Mouse (Mus musculus) v-Abl transformed pro-B cells (cell line): ENCODE measurements around the gene Rplp0.
"Not testable (repeated sequence)": the region's sequence is repeated elsewhere in the genome, so short reads cannot be mapped to it uniquely, and the experiment has no call there.

Source experiments
- in situ Hi-C, 2 experiments: fragments of 400-800 bp; cut with MboI; formaldehyde crosslinking; loops; one replicate each; pipeline ENCODE4 v1.15.1; 2025; ENCODE audit not compliant: unreplicated experiment in 2 of 2

Gene Rplp0

DNA sequence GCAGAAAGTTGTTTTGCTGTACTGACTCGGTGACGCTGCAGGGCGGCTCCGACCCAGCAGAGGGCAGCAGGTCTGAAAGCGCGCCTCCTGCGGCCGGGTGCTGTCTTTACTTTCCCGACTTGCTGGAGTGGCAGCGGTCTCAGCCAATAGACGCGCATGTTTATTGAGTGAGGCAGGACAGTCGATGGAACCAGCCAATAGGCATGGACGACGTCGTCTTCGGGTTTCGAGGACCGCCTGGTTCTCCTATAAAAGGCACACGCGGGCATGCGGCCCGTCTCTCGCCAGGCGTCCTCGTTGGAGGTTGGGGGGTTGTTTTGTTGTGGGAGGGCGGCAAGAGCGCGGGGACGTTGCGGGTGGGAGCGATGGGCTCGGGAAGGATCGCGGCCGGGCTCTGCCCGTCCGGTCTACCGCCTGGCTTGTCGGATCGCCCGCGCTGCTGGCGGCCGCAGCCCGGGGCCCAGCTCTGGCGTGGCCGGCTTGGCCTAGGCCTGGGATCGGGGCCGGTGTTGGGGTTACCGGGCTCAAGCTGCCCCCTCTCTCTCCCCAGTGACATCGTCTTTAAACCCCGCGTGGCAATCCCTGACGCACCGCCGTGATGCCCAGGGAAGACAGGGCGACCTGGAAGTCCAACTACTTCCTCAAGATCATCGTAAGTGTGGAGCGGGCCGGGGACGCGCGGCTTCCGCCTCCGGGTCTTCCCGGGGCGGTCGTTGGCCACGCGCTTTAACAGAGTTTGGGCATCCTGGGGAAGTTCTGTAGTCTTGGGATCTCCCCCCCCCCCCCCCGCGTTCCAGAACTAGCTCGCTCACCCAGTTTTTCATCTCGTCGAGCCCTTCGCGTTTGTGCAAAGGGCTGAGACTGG, at the start of gene Rplp0:
Gene Rplp0, plus strand, starts transcription at position 231 of the 865 bp plus-strand sequence.
- in situ Hi-C loops = no loop called here

DNA sequence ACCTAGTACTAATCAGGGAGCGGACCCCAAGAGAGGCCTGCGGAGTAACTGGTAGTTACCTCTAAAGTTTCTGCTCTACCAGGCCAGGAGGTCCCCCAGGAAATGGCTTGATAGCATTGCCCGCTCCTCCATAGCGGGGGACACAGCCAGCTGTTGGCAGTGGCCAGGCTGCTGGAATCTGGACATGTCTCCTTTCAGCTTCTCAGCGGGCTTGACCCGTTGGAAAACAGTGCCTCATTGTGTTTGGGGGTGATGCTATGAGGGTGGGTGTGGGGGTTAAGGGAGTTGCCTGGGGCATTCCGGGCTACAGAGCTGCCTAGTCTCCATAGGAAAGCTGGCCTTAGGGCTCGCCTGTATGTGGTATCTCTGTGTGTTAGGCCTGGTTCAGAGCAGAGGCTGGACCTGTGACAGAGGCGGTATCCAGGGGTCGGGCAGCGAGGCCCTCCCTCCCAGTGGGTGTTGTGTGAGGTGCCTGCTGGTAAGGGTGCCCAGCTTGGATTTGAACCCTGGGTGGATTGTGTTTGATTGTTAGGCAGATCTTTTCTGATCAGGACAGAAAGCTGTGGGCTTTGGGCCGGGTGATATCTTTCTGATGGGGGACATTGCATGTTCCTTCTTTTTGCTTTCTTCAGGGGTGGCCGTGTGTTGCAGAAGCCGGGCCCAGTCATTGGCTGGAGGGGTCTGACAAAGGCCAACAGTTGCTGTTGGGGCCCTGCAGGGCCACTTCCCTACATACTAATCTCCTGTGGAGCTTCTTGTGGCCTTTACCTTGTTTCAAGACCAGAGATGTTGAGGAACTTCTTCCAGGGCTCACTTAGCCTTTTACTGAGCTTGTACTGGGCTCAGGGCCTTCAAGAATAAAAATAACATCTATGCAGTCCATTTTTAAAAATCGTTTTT, 49.2 kb upstream of the Rplp0 start:
- in situ Hi-C loops = no loop called here

DNA sequence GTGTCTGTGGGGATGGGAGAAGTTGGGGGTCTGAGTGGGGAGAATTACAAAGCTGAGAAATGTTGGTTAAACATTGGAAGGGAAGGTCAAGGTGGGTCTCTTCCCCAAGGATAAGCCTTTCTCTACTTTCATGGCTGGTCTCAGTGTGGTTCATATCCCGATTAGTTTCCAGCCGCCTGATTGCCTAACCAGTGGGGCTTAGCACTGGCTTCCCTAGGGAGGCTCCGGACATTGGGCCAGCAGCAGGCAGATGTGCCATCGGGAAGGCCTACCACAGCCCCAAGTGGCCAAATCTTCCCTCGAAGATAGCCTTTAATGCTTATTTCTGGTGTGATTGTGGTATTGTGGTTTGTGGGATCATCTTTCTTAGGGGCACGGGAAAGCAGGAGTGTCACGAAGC, 46.9 kb upstream of the Rplp0 start:
- in situ Hi-C loops = no loop called here

DNA sequence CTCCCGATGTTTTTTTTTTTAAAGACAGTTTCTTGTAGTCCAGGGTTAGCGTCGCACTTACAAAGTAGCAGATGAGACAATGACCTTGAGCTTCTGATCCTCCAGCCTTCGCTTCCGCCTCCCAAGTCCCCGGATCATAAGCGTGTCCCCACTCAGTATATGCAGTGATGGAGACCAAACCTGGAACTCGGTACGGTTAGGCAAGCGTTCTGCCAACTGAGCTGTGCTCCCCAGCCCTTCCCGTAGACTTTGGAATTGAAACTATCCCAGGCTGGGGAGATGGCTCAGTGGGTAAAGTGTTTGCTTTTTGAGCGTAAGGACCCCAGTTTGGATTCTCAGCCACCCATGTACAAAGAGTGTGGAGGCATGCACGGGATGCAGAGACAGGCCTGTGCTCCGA, 46.0 kb upstream of the Rplp0 start:
- in situ Hi-C loops = no loop called here

DNA sequence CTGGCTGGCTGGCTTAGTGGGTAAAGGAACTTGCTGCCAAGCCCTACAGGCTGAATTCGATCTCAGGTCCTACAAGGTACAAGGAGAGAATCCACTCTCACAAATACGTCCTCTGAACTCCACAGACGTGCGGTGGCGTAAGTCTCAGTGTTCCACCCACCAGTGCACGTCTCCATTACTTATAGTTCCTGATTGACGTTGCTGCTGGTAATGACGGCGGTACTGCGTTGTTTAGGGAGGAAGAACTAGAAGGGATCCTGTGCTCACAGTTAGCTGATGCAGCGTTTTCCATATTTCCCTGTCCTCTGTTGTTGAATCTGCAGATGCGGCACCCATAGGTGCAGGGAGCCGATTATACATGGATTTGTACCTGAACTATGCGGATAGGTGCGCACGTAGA, 45.5 kb upstream of the Rplp0 start:
- in situ Hi-C loops = no loop called here

DNA sequence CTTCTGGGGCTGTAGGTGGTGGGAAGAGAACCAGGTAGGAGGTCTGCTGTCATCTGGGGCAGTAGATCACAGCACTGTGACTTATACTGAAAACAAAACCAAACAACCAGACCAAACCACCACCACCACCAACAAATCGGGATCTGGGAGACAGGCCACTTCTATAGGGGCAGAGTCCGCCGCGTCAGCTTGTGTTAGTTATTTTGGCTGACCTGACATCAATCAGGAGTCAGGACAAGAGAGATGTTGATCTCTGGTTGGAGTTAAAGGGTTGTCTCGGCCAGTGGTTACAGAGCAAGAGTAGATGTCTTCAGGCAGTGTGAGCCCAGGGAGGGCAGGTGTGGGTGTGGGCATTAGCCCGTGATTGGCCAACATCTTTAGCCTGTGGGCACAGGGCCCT, 44.9 kb upstream of the Rplp0 start:
- in situ Hi-C loops = no loop called here

DNA sequence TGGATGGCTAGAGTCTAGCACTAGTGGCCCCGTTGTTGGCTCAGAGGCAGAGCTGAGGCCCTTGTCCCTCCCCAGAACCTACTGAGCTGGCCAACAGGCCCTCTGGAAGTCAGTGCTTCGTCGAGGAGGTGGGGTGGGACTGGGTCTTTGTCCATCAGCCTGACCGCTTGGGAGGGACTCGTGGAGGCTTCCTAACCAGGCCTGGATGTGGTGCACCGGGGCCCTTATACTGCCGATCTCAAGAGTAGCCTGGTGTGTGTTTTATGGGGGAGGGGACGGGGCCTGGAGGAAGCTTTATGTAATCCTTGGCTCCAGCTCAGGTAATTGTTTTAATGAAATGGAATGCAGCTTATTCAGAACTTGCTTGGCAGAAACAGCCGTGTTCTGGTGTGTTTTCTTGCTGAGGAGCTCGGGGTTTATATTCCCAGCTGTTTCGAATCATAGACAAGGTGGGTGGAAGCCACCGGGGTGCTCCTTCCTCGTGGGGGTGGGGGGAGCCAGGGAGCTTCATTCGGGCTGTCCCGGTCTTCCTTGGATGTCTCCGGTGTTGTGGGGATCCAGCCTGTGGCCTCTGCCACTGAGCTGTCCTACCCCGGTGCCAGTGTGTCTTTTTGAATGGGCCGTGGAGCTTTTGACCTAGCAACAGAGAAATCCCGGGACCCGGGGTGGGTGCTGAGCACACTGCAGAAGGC, 44.2 kb upstream of the Rplp0 start:
- in situ Hi-C loops = no loop called here

DNA sequence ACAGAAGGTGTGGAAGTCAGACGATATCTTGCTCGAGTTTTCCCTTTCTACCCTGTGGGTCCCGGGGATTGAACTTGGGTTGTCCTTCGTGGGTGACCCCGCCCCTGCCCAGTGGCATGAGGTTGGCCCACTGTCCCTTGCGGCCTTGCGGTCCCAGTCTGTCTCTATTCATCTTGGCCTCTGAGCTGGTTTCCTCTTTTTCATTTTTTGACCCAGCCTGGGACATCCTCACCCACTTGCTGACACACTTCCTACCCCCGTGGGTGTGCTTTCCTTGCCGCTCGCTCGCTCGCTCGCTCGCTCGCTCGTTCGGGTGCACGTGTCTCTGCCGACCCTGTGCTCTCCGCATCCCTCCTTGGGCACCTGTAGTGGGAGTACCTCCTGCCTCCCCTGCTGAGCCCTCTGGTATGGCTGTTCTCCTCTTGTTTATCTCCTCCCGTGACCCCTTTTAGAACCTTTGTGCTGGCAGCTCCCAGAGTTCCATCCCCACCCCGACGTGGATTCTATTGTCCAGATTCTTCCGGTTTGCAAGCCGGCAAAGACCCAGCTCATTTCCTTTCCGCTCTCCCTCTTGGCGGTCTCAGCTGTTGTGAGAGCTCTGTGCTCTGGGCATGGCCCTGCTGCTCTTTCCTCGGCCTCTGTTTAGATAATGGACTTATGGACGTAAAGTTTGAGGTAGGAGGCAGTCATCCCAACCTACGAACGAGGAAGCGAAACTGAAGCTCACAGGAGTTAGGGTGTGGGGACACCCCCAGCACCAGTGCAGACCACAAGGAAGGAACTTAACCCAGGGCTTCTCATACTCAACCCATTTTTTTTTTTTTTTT, 43.0 kb upstream of the Rplp0 start:
- in situ Hi-C loops = no loop called here

DNA sequence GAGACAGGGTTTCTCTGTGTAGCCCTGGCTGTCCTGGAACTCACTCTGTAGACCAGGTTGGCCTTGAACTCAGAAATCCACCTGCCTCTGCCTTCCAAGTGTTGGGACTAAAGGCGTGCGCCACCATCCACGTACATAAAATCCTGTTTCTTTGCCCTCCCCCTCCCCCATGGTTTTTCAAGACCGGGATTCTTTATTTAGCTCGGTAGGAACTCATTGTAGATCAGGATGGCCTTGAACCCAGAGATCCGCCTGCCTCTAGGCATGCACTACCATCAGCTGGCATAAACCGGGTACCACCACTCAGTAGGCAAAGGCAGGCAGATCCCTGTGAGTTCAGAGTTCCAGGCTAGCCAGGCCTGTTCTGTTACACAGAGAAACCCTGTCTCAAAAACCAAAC, 42.4 kb upstream of the Rplp0 start:
- in situ Hi-C loops = no loop called here

DNA sequence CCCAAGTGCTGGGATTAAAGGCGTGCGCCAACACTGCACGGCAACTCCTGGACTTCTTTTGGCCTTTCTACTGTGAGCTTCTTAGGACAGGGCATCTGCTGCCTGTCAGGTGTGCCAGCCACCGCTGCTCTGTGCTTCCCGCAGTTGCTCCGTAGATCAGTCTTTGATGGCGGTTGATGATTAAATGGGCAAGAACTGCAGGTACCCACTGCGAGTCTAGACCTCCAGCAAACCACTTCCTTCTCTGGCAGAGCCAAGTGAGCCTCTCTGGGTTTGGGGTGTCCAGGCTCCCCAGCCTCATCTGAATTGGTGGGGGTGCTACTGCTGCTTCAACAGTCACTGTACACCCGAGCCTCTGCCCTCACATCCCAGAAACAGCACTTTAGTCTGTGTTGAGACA, 41.8 kb upstream of the Rplp0 start:
- in situ Hi-C loops = no loop called here

DNA sequence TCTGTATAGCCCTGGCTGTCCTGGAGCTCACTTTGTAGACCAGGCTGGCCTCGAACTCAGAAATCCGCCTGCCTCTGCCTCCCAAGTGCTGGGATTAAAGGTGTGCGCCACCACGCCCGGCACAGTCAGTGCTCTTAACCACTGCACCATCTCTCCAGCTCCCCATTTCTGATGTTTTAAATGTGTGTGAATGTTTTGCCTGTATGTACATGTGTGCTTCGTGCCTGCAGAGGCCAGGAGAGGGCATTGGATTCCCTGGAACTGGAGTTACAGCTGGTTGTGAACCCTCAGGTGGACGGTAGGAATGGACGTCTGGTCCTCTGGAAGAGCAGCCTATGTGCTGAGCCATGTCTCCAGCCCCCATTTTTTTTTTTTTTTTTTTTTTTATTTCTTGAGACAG, 41.1 kb upstream of the Rplp0 start:
- in situ Hi-C loops = not testable (repeated sequence)

DNA sequence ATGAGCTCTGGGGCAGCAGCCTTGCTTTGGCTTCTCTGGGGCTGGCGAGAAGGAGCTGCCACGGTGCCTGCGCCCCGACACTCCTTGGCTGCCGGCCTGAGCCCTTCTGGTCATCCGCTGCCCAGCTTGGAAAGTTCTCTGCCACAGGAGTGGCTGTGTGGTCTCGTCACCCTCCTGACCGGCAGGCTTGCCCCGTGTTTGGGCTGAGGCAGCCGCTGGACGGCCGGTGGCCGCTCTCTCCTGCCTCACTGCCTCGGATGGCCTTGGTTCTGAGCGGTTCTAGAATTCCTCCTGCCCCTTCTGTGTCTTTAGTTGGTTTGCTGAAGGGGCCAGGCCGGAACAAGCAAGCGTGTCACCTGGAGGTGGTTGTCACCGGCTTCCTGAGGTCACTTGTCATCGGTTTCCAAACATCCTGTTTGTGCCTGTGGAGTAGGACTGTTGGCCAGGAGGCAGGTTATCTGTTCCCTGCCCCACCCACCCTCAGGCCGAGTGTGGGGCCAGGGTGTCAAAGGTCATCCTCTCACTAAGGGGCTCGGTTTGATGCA, 38.9 kb upstream of the Rplp0 start:
- in situ Hi-C loops = no loop called here

DNA sequence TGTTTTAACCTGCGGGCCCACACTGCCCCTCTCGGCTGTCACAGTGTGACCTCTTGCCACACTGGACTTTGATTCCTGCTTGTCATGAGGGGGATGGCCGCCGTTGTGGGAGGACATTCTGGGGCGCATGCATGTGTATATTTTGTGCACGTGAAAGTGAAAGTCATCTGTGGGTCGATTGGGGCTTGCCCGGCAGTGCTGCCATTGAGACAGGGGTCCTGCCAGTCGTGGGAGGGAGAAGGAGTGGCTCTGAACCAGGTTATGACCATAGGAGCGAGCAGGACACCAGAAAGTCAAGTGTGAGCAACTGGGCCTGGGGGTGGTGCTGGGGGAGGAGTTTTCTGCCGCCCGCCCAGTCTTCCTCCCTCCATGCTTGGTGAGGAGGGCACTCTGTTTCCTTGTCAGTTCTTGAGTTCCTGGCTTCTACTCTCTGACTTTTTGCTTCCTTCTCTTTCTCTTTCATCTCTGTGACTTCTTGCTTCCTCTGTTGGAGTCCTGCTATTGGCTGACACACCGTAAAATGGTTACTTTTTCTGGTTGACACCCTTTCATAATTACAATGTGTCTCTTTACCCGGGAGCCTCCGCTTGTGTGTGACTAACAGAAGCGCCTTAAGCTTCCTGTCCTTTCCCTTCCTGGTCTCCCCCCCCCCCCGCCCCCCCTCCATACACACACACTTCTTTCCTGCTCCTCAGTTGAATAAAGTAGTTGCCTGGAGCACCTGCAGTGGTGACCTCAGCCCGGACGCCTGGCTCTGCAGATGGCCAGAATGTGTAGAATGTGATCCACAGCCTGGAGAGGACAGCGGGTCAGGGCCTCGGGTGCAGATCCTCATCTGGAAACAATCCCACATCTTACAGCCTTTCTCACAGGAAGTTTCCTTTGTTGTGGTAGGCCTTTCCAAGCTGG, 37.5 kb upstream of the Rplp0 start:
- in situ Hi-C loops = no loop called here

DNA sequence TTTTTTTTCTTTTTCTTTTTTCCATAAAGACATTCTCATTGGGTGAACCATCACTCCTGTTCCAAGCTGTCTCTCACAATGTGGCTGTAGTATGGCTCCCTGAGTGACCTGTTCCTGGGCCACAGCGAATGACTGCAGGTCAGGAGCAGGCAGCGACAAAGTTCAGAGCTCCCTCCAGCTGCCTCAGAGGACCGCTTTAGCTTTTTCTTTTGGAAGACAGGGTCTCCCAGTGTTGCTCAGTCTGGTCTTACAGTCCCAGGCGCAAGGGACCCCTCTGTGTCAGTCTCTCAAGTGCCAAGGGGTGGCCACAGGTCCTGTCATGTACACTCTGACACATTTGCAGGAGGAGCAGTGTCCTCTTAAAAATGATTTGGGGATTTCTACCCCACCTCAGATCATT, 36.7 kb upstream of the Rplp0 start:
- in situ Hi-C loops = no loop called here

DNA sequence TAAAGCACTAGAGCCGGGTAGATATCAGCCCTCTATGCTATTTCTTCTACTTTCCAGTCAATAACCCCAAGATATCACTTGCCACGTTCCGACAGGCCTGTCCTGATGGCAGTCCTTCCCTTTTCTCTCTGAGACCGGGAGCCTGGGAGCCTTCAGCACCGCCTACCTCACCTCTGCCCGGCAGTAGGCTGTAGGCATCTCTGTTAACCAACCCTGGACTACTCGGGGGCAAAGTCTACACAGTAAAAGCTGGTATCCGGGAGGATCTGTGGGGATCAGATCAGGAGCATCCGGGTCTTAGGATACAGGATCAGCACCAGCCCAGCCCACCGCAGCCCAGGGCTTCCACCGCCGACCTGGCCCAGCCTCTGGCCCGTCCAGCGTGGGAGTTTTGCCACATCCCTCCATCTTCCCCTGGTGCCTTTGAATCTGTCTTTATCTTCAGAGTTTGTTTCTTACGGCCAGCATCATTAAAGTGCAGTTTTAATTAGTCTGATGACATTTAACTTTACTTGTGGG, 36.2 kb upstream of the Rplp0 start:
- in situ Hi-C loops = no loop called here

DNA sequence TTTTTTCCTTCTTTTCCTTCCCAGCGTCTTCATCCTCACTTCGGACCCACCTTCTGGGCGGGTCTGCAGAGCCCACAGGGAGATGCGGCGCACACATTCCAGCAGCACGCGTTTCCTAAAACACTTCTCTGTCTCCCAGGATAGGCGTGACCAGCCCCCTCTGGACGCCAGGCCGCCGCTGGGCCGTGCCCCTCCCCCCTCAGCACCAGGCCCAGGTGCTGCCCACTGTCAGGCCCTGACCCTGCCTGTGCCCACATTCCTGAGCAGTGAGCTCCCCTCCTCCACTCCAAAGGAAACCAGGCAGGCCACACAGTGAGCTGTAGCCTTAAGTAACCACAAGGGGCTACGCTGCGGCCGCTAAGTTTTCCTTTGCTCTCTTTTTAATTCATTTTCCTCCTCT, 35.3 kb upstream of the Rplp0 start:
- in situ Hi-C loops = no loop called here

DNA sequence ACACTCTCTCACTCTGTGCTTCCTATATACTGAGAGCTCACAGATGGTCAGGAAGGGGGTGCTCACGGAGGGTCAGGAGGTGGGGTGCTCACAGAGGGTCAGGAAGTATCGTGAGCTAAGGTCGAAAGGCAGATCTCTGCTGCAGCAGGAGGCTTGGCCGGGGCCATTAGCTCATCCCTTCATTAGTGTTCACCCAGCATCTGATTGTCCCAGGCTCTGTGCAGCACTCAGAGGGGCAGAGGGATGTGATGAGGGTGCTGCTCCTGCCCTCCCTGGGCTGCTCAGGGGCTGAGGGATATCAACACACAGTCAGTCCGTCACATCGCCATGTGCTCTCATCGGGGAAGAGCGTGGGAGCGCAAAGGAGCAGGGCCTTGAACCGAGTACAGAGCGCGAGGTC, 34.8 kb upstream of the Rplp0 start:
- in situ Hi-C loops = no loop called here

DNA sequence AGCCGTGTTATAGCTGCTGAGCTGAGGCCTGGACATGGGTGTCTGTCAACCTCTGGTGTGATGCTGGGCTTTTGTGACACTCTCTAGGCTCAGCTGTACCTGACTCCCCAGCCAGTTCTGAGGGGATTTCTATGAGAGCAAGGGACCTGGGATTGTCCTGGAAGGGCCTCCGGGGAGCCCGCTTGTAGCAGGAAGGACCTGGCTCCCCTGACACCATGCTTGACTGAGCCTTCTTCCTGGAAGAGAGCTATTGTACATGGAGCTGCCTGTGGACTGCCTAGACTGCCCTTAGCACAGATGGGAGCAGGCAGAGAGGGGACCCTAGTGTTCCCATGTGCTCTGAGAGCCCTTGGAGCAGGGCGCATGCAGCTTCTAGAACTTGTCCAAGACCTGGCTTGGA, 33.9 kb upstream of the Rplp0 start:
- in situ Hi-C loops = no loop called here

DNA sequence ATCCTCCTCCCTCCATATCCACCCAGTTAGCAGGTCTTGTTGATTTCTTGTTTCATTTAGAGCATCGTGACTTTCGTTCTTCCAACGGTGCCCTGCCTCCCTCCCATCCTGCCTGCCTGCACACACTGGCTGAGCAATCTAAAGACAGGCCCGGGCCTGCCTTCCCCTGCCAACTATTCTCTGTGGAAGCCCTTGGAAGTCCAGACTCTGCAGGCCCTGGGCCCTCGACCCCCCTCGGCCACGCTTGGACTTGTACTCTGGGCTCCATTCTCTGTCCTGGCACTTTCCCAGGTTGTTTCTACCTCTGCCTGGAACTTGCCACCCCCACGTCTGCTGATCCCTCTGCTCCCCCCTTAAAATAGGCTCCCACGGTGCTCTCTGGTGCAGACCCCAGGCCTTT, 33.3 kb upstream of the Rplp0 start:
- in situ Hi-C loops = no loop called here
